Mouse (Mus musculus) cortical plate, adult 2 months (tissue): ENCODE data around the gene Lat.

ENCODE experiments used
- CTCF ChIP-seq: fragments of 200-500 bp; IDR thresholded peaks from 2 replicates; pipeline ENCODE4 v1.5.1; 2011; ENCODE audit warnings: mild to moderate bottlenecking, control low read depth, low read length; ENCODE audit not compliant: insufficient read depth; ENCODE audit errors: extremely low read depth
- POLR2A ChIP-seq: fragments of 200-500 bp; IDR thresholded peaks from 2 replicates; pipeline ENCODE4 v1.6.1; 2011; ENCODE audit warnings: mild to moderate bottlenecking, low read length, control low read depth; ENCODE audit not compliant: insufficient read depth; ENCODE audit errors: extremely low read depth

- TF ChIP-seq CTCF (no peak), POLR2A (no peak)
Observed at GRCm38 (mm10) chr7:126368367-126368766, 1.0 kb downstream of the Lat start.
